Mouse (Mus musculus): ENCODE measurements around the gene Sgpp2. TPM values are rescaled to one million over a fixed set of nuclear protein-coding genes. Genes with fewer than 3 reads are reported as not detected.

Gene Sgpp2
- polyA plus RNA-seq, 1 experiment from 2014 or later, result 0.65 TPM

DNA sequence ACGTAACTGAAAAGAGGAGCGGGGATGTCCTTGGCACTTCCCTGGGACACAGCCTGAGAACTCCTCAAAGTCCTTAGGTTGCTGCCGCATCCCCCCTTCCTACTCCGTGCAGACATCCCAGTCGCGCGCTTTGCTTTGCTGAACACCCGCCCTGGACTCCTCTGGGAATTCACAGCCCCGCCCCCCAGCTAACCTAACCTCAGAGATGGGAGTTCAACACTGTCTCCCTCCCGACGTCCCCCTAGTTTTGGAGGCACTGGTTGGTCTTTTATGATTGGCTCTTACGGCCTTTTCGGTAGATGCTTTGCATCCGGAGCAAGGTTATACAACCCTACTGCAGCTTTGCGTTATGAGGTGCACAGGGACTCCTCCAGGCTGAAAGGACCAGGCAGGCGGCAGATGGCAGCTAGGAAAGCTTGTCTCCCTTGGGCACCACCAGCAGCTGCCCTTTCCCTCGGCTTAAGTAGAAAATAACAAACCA lies 756 bp downstream of the Sgpp2 start:
- H3K4me3 ChIP-seq (ENCODE audit: low read depth, low read length), result peak overlapping the region; percentile 57
- H3K9ac ChIP-seq (ENCODE audit: low read length), result no peak overlapping the region
- H3K27me3 ChIP-seq (ENCODE audit: control insufficient read depth, insufficient read depth, low read length), result peaks cover 21% of the 10 kb centered on the region
- WGBS, result under 1% methylated on average over 17 of the region's 17 CpGs
- H3K4me2 ChIP-seq (ENCODE audit: low read depth, severe bottlenecking), result peak overlapping the region; percentile 100
- H3K27ac ChIP-seq (replicated peaks; ENCODE audit: low read depth, low read length), result no peak overlapping the region
- peaks cover 12% of the 10 kb centered on the region for H3K4me1 ChIP-seq (ENCODE audit: control insufficient read depth, insufficient read depth, low read length)
- no peaks in the 10 kb centered on the region for H3K9me3 ChIP-seq (ENCODE audit: control insufficient read depth, low read length)
- H3K36me3 ChIP-seq (ENCODE audit: control insufficient read depth, insufficient read depth, low read length), result no peaks in the 10 kb centered on the region
- peak; percentile 56; the same call in 1 of the 2 replicates for ATAC-seq (ENCODE audit: insufficient number of reproducible peaks, low FRiP score, low TSS enrichment, low read depth)
- peak; percentile 59 for DNase-seq (ENCODE audit: low spot score)

GRCm38 (mm10) chr1:78311482-78311881 lies 1.3 kb downstream of the Sgpp2 start:
- peaks cover 12% of the 10 kb centered on the region for H3K4me1 ChIP-seq (ENCODE audit: control insufficient read depth, insufficient read depth, low read length)
- H3K9ac ChIP-seq (ENCODE audit: low read length), result no peak overlapping the region
- peaks cover 21% of the 10 kb centered on the region for H3K27me3 ChIP-seq (ENCODE audit: control insufficient read depth, insufficient read depth, low read length)
- no peak for ATAC-seq (ENCODE audit: insufficient number of reproducible peaks, low FRiP score, low TSS enrichment, low read depth)
- DNase-seq (ENCODE audit: low spot score), result peak; percentile 33
- peak overlapping the region; percentile 100 for H3K4me2 ChIP-seq (ENCODE audit: low read depth, severe bottlenecking)
- H3K9me3 ChIP-seq (ENCODE audit: control insufficient read depth, low read length), result no peaks in the 10 kb centered on the region
- H3K27ac ChIP-seq (replicated peaks; ENCODE audit: low read depth, low read length), result no peak overlapping the region
- WGBS, result 0% methylated on average over 7 of the region's 7 CpGs
- 0 out of 2 replicates have a peak overlapping the region, but pooled peaks have one; percentile 57 for H3K4me3 ChIP-seq (ENCODE audit: low read depth, low read length)
- no peaks in the 10 kb centered on the region for H3K36me3 ChIP-seq (ENCODE audit: control insufficient read depth, insufficient read depth, low read length)

DNA sequence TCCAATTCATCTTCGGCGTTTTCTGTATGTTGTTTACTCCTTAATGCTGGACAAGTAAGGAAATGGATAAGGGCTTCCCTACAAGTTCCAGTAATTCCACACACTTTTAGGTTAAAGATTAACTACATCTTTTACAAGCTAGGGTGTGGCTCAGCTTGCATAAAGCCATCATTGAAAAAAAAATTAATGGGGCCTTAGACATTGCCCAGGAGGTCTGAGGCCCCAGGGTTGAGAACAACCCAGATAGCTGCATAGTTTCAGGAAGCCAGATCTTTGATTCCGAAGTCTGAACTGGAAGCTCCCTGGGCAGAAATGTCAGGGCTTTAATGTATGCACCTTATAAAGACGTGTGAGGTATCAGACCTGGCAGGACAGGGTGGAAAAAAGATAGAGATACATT lies 2.8 kb downstream of the Sgpp2 start:
- ATAC-seq (ENCODE audit: insufficient number of reproducible peaks, low FRiP score, low TSS enrichment, low read depth), result no peak
- Histone ChIP-seq H3K4me1 (ENCODE audit: control insufficient read depth, insufficient read depth, low read length) (peaks cover 12% of the 10 kb centered on the region), H3K4me3 (ENCODE audit: low read depth, low read length) (no peak overlapping the region), H3K9me3 (ENCODE audit: control insufficient read depth, low read length) (no peaks in the 10 kb centered on the region), H3K4me2 (ENCODE audit: low read depth, severe bottlenecking) (no peak overlapping the region), H3K9ac (ENCODE audit: low read length) (no peak overlapping the region), H3K36me3 (ENCODE audit: control insufficient read depth, insufficient read depth, low read length) (no peaks in the 10 kb centered on the region), H3K27me3 (ENCODE audit: control insufficient read depth, insufficient read depth, low read length) (peaks cover 21% of the 10 kb centered on the region), H3K27ac (replicated peaks; ENCODE audit: low read depth, low read length) (no peak overlapping the region)
- 55% methylated on average over 4 of the region's 4 CpGs for WGBS
- no peak for DNase-seq (ENCODE audit: low spot score)

GRCm38 (mm10) chr1:78313961-78314360 lies 3.8 kb downstream of the Sgpp2 start:
- ATAC-seq (ENCODE audit: insufficient number of reproducible peaks, low FRiP score, low TSS enrichment, low read depth) (no peak), DNase-seq (ENCODE audit: low spot score) (no peak)
- no peaks in the 10 kb centered on the region for H3K9me3 ChIP-seq (ENCODE audit: control insufficient read depth, low read length)
- H3K4me3 ChIP-seq (ENCODE audit: low read depth, low read length), result no peak overlapping the region
- WGBS, result 73% methylated on average over 4 of the region's 4 CpGs
- no peak overlapping the region for H3K9ac ChIP-seq (ENCODE audit: low read length)
- peaks cover 12% of the 10 kb centered on the region for H3K4me1 ChIP-seq (ENCODE audit: control insufficient read depth, insufficient read depth, low read length)
- no peak overlapping the region for H3K27ac ChIP-seq (replicated peaks; ENCODE audit: low read depth, low read length)
- H3K36me3 ChIP-seq (ENCODE audit: control insufficient read depth, insufficient read depth, low read length), result no peaks in the 10 kb centered on the region
- H3K4me2 ChIP-seq (ENCODE audit: low read depth, severe bottlenecking), result no peak overlapping the region
- H3K27me3 ChIP-seq (ENCODE audit: control insufficient read depth, insufficient read depth, low read length), result peaks cover 17% of the 10 kb centered on the region

- H3K4me1 ChIP-seq (ENCODE audit: control insufficient read depth, insufficient read depth, low read length), result no peaks in the 10 kb centered on the region
- no peaks in the 10 kb centered on the region for H3K36me3 ChIP-seq (ENCODE audit: control insufficient read depth, insufficient read depth, low read length)
- no peaks in the 10 kb centered on the region for H3K27me3 ChIP-seq (ENCODE audit: control insufficient read depth, insufficient read depth, low read length)
- 85% methylated on average over 13 of the region's 13 CpGs for WGBS
- no peak overlapping the region for H3K4me2 ChIP-seq (ENCODE audit: low read depth, severe bottlenecking)
- no peak overlapping the region for H3K4me3 ChIP-seq (ENCODE audit: low read depth, low read length)
- ATAC-seq (ENCODE audit: insufficient number of reproducible peaks, low FRiP score, low TSS enrichment, low read depth) (no peak), DNase-seq (ENCODE audit: low spot score) (no peak)
- no peaks in the 10 kb centered on the region for H3K9me3 ChIP-seq (ENCODE audit: control insufficient read depth, low read length)
- no peak overlapping the region for H3K27ac ChIP-seq (replicated peaks; ENCODE audit: low read depth, low read length)
- H3K9ac ChIP-seq (ENCODE audit: low read length), result no peak overlapping the region
These were observed 8.1 kb downstream of the Sgpp2 start for GRCm38 (mm10) chr1:78318089-78318760.

GRCm38 (mm10) chr1:78320291-78320690 lies 10.1 kb downstream of the Sgpp2 start:
- H3K27me3 ChIP-seq (ENCODE audit: control insufficient read depth, insufficient read depth, low read length), result no peaks in the 10 kb centered on the region
- H3K4me3 ChIP-seq (ENCODE audit: low read depth, low read length), result no peak overlapping the region
- no peaks in the 10 kb centered on the region for H3K36me3 ChIP-seq (ENCODE audit: control insufficient read depth, insufficient read depth, low read length)
- H3K9ac ChIP-seq (ENCODE audit: low read length), result no peak overlapping the region
- ATAC-seq (ENCODE audit: insufficient number of reproducible peaks, low FRiP score, low TSS enrichment, low read depth) (no peak), DNase-seq (ENCODE audit: low spot score) (no peak)
- 92% methylated on average over 3 of the region's 3 CpGs for WGBS
- no peak overlapping the region for H3K4me2 ChIP-seq (ENCODE audit: low read depth, severe bottlenecking)
- H3K27ac ChIP-seq (replicated peaks; ENCODE audit: low read depth, low read length), result no peak overlapping the region
- H3K9me3 ChIP-seq (ENCODE audit: control insufficient read depth, low read length), result no peaks in the 10 kb centered on the region
- no peaks in the 10 kb centered on the region for H3K4me1 ChIP-seq (ENCODE audit: control insufficient read depth, insufficient read depth, low read length)

DNA sequence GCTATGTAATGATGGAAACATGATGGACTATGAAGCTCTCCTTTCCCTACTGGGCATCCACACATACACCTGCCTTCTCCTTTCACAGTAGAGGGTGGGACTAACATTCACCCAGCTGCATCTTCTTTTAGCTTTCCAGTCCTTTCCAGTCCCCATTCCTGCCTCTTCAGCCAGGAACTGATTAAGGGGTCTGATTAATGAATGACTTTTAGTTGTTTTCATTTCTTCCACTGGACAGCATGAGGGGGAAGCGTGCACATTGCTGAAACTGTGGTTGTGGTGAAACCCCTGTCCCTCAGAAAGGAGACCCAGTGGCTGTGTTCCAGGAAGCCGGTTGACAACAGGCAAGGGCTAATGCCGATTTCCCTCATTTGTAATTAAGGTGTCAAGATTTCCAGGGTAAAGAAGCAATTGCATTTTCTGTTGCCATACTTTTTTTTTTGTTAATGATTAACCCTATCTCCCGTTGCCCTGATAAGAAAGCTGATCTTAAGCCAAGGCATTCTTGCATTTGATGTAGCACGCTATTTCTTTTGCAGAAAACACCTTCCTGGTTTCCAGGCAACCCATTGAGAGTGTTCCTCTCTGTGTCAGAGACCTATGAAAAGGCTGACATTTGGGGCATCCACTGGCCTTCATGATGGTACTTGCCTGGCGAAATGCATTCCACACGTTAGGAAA lies 12.1 kb downstream of the Sgpp2 start:
- ATAC-seq (ENCODE audit: insufficient number of reproducible peaks, low FRiP score, low TSS enrichment, low read depth) (no peak), DNase-seq (ENCODE audit: low spot score) (no peak)
- Histone ChIP-seq H3K36me3 (ENCODE audit: control insufficient read depth, insufficient read depth, low read length) (no peaks in the 10 kb centered on the region), H3K27ac (replicated peaks; ENCODE audit: low read depth, low read length) (no peak overlapping the region), H3K4me2 (ENCODE audit: low read depth, severe bottlenecking) (no peak overlapping the region), H3K4me1 (ENCODE audit: control insufficient read depth, insufficient read depth, low read length) (no peaks in the 10 kb centered on the region), H3K9me3 (ENCODE audit: control insufficient read depth, low read length) (no peaks in the 10 kb centered on the region), H3K27me3 (ENCODE audit: control insufficient read depth, insufficient read depth, low read length) (no peaks in the 10 kb centered on the region), H3K9ac (ENCODE audit: low read length) (no peak overlapping the region), H3K4me3 (ENCODE audit: low read depth, low read length) (no peak overlapping the region)
- WGBS, result 66% methylated on average over 7 of the region's 7 CpGs

GRCm38 (mm10) chr1:78322844-78323243 lies 12.7 kb downstream of the Sgpp2 start:
- Histone ChIP-seq H3K27me3 (ENCODE audit: control insufficient read depth, insufficient read depth, low read length) (no peaks in the 10 kb centered on the region), H3K4me1 (ENCODE audit: control insufficient read depth, insufficient read depth, low read length) (no peaks in the 10 kb centered on the region), H3K4me2 (ENCODE audit: low read depth, severe bottlenecking) (no peak overlapping the region), H3K9ac (ENCODE audit: low read length) (no peak overlapping the region), H3K4me3 (ENCODE audit: low read depth, low read length) (no peak overlapping the region), H3K36me3 (ENCODE audit: control insufficient read depth, insufficient read depth, low read length) (no peaks in the 10 kb centered on the region), H3K27ac (replicated peaks; ENCODE audit: low read depth, low read length) (no peak overlapping the region), H3K9me3 (ENCODE audit: control insufficient read depth, low read length) (no peaks in the 10 kb centered on the region)
- DNase-seq (ENCODE audit: low spot score) (no peak), ATAC-seq (ENCODE audit: insufficient number of reproducible peaks, low FRiP score, low TSS enrichment, low read depth) (no peak)
- WGBS, result 61% methylated on average over 8 of the region's 8 CpGs

All from limb, embryonic 11.5 days (tissue).